Mouse (Mus musculus) liver, adult 2 months (tissue): ENCODE measurements around the gene Palm2. TPM values are rescaled to one million over a fixed set of nuclear protein-coding genes. Genes with fewer than 3 reads are reported as not detected.

Experiments
- DNase-seq: peaks from one replicate; pipeline ENCODE4 v3.0.0-alpha.2; 2011; ENCODE audit warnings: low read depth, low spot score; ENCODE audit errors: extremely low read depth
- H3K27ac ChIP-seq: fragments of 200-500 bp; replicated peaks from 2 replicates; pipeline ENCODE4 v1.5.1; 2012; ENCODE audit warnings: low read depth, mild to moderate bottlenecking, control low read depth, inconsistent platforms, low read length; ENCODE audit not compliant: insufficient read depth
- H3K27me3 ChIP-seq: fragments of 200-500 bp; 2 replicates; pipeline ENCODE4 v1.6.1; 2012; ENCODE audit warnings: mild to moderate bottlenecking, moderate library complexity, low read length, inconsistent platforms; ENCODE audit not compliant: control insufficient read depth, insufficient read depth
- H3K36me3 ChIP-seq: fragments of 200-500 bp; 2 replicates; pipeline ENCODE4 v1.6.1; 2012; ENCODE audit warnings: low read length, inconsistent platforms; ENCODE audit not compliant: control insufficient read depth, insufficient read depth
- H3K4me1 ChIP-seq: fragments of 200-500 bp; 2 replicates; pipeline ENCODE4 v1.6.1; 2011; ENCODE audit warnings: low read length; ENCODE audit not compliant: control insufficient read depth, insufficient read depth
- H3K4me3 ChIP-seq: fragments of 200-500 bp; 2 replicates; pipeline ENCODE4 v1.5.1; 2011; ENCODE audit warnings: low read depth, mild to moderate bottlenecking, control low read depth, low read length, moderate library complexity; ENCODE audit not compliant: insufficient read depth
- H3K79me2 ChIP-seq: fragments of 200-500 bp; 2 replicates; pipeline ENCODE4 v1.6.1; 2012; ENCODE audit warnings: inconsistent platforms, mild to moderate bottlenecking, low read length, moderate library complexity; ENCODE audit not compliant: control insufficient read depth, insufficient read depth
- H3K9ac ChIP-seq: fragments of 200-500 bp; 2 replicates; pipeline ENCODE4 v1.6.1; 2012; ENCODE audit warnings: low read depth, mild to moderate bottlenecking, control low read depth, inconsistent platforms, low read length
- CTCF ChIP-seq: fragments of 200-500 bp; IDR thresholded peaks from 2 replicates; pipeline ENCODE4 v1.5.1; 2011; ENCODE audit warnings: low read depth, low read length, control low read depth
- POLR2A ChIP-seq: fragments of 200-500 bp; IDR thresholded peaks from 2 replicates; pipeline ENCODE4 v1.6.1; 2011; ENCODE audit warnings: low read length, control low read depth; ENCODE audit not compliant: insufficient read depth; ENCODE audit errors: extremely low read depth
- WGBS: fragments of 180-500 bp; shearing (Covaris S2); methylation state at CpG from one replicate; pipeline ENCODE4 v1.1.7; 2018; 5-methylcytosine and 5-hydroxymethylcytosine counted together
- polyA plus RNA-seq: library from polyadenylated mRNA; depleted of rRNA; stranded (reverse); fragments of >200 nt; gene quantifications from 2 replicates; pipeline ENCODE4 v1.2.3, GENCODE M21; 2012
- total RNA-seq: library from RNA; depleted of rRNA; stranded (reverse); fragments of >200 nt; gene quantifications from 2 replicates; pipeline ENCODE4 v1.2.3, GENCODE M21; 2014

Palm2 gene
- total and polyA plus RNA-seq, 2 experiments, result 1.0 TPM; not detected in 1

- H3K79me2 ChIP-seq, result no peaks in the 10 kb centered on the region
- no peak overlapping the region for H3K4me3 ChIP-seq
- 75% methylated on average over 7 of the region's 7 CpGs for WGBS
- H3K27ac ChIP-seq, result no peak overlapping the region
- TF ChIP-seq POLR2A, result no peak
- no peak for TF ChIP-seq CTCF
- DNase-seq, result no peak
- H3K27me3 ChIP-seq, result 0 out of 2 replicates have a peak, but pooled peaks cover 2% of the 10 kb centered on the region
- no peaks in the 10 kb centered on the region for H3K36me3 ChIP-seq
- H3K9ac ChIP-seq, result no peak overlapping the region
- no peaks in the 10 kb centered on the region for H3K4me1 ChIP-seq
Observed at GRCm38 (mm10) chr4:57424011-57424410, 10.0 kb upstream of the Palm2 start.

- H3K79me2 ChIP-seq, result no peaks in the 10 kb centered on the region
- no peak for DNase-seq
- H3K27ac ChIP-seq, result no peak overlapping the region
- no peak overlapping the region for H3K4me3 ChIP-seq
- no peak overlapping the region for H3K9ac ChIP-seq
- H3K27me3 ChIP-seq, result 0 out of 2 replicates have a peak, but pooled peaks cover 2% of the 10 kb centered on the region
- 65% methylated on average over 8 of the region's 8 CpGs for WGBS
- H3K4me1 ChIP-seq, result no peaks in the 10 kb centered on the region
- H3K36me3 ChIP-seq, result no peaks in the 10 kb centered on the region
- no peak for TF ChIP-seq CTCF
- TF ChIP-seq POLR2A, result no peak
Observed at GRCm38 (mm10) chr4:57428317-57428716, 5.7 kb upstream of the Palm2 start.

GRCm38 (mm10) chr4:57434705-57435360 lies 786 bp downstream of the Palm2 start:
- no peak overlapping the region for H3K4me3 ChIP-seq
- H3K9ac ChIP-seq, result no peak overlapping the region
- 28% methylated on average over 19 of the region's 19 CpGs for WGBS
- H3K27ac ChIP-seq, result no peak overlapping the region
- no peaks in the 10 kb centered on the region for H3K4me1 ChIP-seq
- H3K79me2 ChIP-seq, result no peaks in the 10 kb centered on the region
- no peaks in the 10 kb centered on the region for H3K36me3 ChIP-seq
- peaks cover 13% of the 10 kb centered on the region; the same call in 1 of the 2 replicates for H3K27me3 ChIP-seq
- DNase-seq, result no peak
- TF ChIP-seq CTCF (no peak), POLR2A (no peak)

GRCm38 (mm10) chr4:57436286-57436685 lies 2.2 kb downstream of the Palm2 start:
- peaks cover 13% of the 10 kb centered on the region; the same call in 1 of the 2 replicates for H3K27me3 ChIP-seq
- 70% methylated on average over 4 of the region's 4 CpGs for WGBS
- H3K4me3 ChIP-seq, result no peak overlapping the region
- H3K9ac ChIP-seq, result no peak overlapping the region
- no peaks in the 10 kb centered on the region for H3K4me1 ChIP-seq
- TF ChIP-seq CTCF, result no peak
- TF ChIP-seq POLR2A, result no peak
- H3K79me2 ChIP-seq, result no peaks in the 10 kb centered on the region
- H3K27ac ChIP-seq, result no peak overlapping the region
- no peak for DNase-seq
- H3K36me3 ChIP-seq, result no peaks in the 10 kb centered on the region

GRCm38 (mm10) chr4:57446082-57446481 lies 12.0 kb downstream of the Palm2 start:
- no peak for DNase-seq
- H3K36me3 ChIP-seq, result no peaks in the 10 kb centered on the region
- TF ChIP-seq POLR2A (no peak), CTCF (no peak)
- H3K79me2 ChIP-seq, result no peaks in the 10 kb centered on the region
- H3K4me3 ChIP-seq, result no peak overlapping the region
- WGBS, result 65% methylated on average over 2 of the region's 2 CpGs
- H3K4me1 ChIP-seq, result no peaks in the 10 kb centered on the region
- H3K27ac ChIP-seq, result no peak overlapping the region
- no peaks in the 10 kb centered on the region for H3K27me3 ChIP-seq
- no peak overlapping the region for H3K9ac ChIP-seq

- Histone ChIP-seq H3K27me3 (no peaks in the 10 kb centered on the region), H3K79me2 (no peaks in the 10 kb centered on the region), H3K4me3 (no peak overlapping the region), H3K36me3 (no peaks in the 10 kb centered on the region), H3K4me1 (no peaks in the 10 kb centered on the region), H3K9ac (no peak overlapping the region), H3K27ac (no peak overlapping the region)
- 69% methylated on average over 4 of the region's 4 CpGs for WGBS
- DNase-seq, result no peak
- TF ChIP-seq POLR2A, result no peak
- no peak for TF ChIP-seq CTCF
Observed at GRCm38 (mm10) chr4:57446854-57447444, 12.9 kb downstream of the Palm2 start.
